ENCODE assay signal across 10 mouse cellular contexts in genomic region chr16:18144201-18144600, GRCm38 (mm10). TPM values are rescaled to one million over a fixed set of nuclear protein-coding genes. Genes with fewer than 3 reads are reported as not detected.
DNase-seq lines count a peak whose midpoint lies in the region; ATAC-seq and TF ChIP-seq lines count a peak whose summit lies in the region.
"Had no signal": no experiment of that assay in that cellular context is flagged by ENCODE, and none has a peak within 500 bp of the region (broad histone marks: within the 10 kb centered on the region; RNA-seq: fewer than 3 reads in every experiment).

No protein-coding gene starts in this region.

- WGBS in heart, embryonic 16.5 days = 24% methylated on average over 8 of the region's 8 CpGs
- WGBS in midbrain, postnatal 0 days = 51% methylated on average over 8 of the region's 8 CpGs

- peaks cover 3% of the 10 kb centered on the region; the same call in 1 of the 2 replicates for H3K27me3 ChIP-seq in heart, embryonic 16.5 days (ENCODE audit: control insufficient read depth, insufficient read depth, low read length)
- H3K27me3 ChIP-seq in midbrain, postnatal 0 days (ENCODE audit: insufficient read depth, low read length) = no peaks in the 10 kb centered on the region
- H3K27me3 ChIP-seq: embryonic facial prominence, embryonic 12.5 days; liver, embryonic 15.5 days had no signal

- no peak overlapping the region; the same call in 1 of the 2 replicates for H3K9ac ChIP-seq in heart, embryonic 16.5 days (ENCODE audit: low read length)
- H3K9ac ChIP-seq in midbrain, postnatal 0 days (replicated peaks; ENCODE audit: low read length, poor library complexity, severe bottlenecking) = no peak overlapping the region
- H3K9ac ChIP-seq: embryonic facial prominence, embryonic 12.5 days; liver, embryonic 15.5 days had no signal

- no peak for DNase-seq in heart, adult 8-10 months (ENCODE audit: low spot score)
- DNase-seq in cerebellum, adult 8-10 months = peak; percentile 76
- DNase-seq in layer of hippocampus, adult 18-20 months (ENCODE audit: low spot score in 2 of 2) = peak; percentile 82 to 93
- DNase-seq in midbrain, postnatal 0 days (ENCODE audit: low spot score) = peak; percentile 79
- DNase-seq in spleen, adult 18-20 months = no peak
- DNase-seq in heart, adult 9 months (ENCODE audit: low spot score in 2 of 2) = no peak

- no peaks in the 10 kb centered on the region for H3K9me3 ChIP-seq in heart, embryonic 16.5 days (replicated peaks; ENCODE audit: control insufficient read depth, low read length)
- no peaks in the 10 kb centered on the region for H3K9me3 ChIP-seq in midbrain, postnatal 0 days (ENCODE audit: low read length)
- H3K9me3 ChIP-seq: embryonic facial prominence, embryonic 12.5 days; liver, embryonic 15.5 days had no signal

- peaks cover 7% of the 10 kb centered on the region for H3K4me1 ChIP-seq in heart, embryonic 16.5 days (ENCODE audit: control insufficient read depth, insufficient read depth, low read length)
- H3K4me1 ChIP-seq in midbrain, postnatal 0 days (ENCODE audit: insufficient read depth, low read length) = peaks cover 14% of the 10 kb centered on the region
- H3K4me1 ChIP-seq: liver, embryonic 15.5 days had no signal

- no peak overlapping the region for H3K27ac ChIP-seq in heart, embryonic 16.5 days (ENCODE audit: low read length)
- H3K27ac ChIP-seq in midbrain, postnatal 0 days (ENCODE audit: low read depth, low read length) = no peak overlapping the region
- H3K27ac ChIP-seq: embryonic facial prominence, embryonic 12.5 days; liver, embryonic 15.5 days had no signal

- peak; percentile 59 for ATAC-seq in heart, embryonic 16.5 days (replicated peaks; ENCODE audit: extremely low read depth, insufficient read depth, low FRiP score)
- ATAC-seq in midbrain, postnatal 0 days (ENCODE audit: low FRiP score) = no peak; the same call in 1 of the 2 replicates
- ATAC-seq in megakaryocyte, adult 5-6 weeks (ENCODE audit: poor library complexity, severe bottlenecking) = no peak

- no peak for TF ChIP-seq CTCF in midbrain, postnatal 0 days (IDR thresholded peaks at IDR 0.05)

- H3K4me3 ChIP-seq in heart, embryonic 16.5 days (ENCODE audit: low read length) = no peak overlapping the region
- no peak overlapping the region for H3K4me3 ChIP-seq in midbrain, postnatal 0 days (ENCODE audit: low read depth, low read length)
- H3K4me3 ChIP-seq: embryonic facial prominence, embryonic 12.5 days; liver, embryonic 15.5 days had no signal

- H3K36me3 ChIP-seq in heart, embryonic 16.5 days (ENCODE audit: control insufficient read depth, insufficient read depth) = no peaks in the 10 kb centered on the region
- no peaks in the 10 kb centered on the region for H3K36me3 ChIP-seq in midbrain, postnatal 0 days (ENCODE audit: insufficient read depth, low read length)
- H3K36me3 ChIP-seq: embryonic facial prominence, embryonic 12.5 days; liver, embryonic 15.5 days had no signal

- H3K4me2 ChIP-seq in heart, embryonic 16.5 days (ENCODE audit: low read depth, low read length) = no peak overlapping the region
- no peak overlapping the region for H3K4me2 ChIP-seq in midbrain, postnatal 0 days (ENCODE audit: low read depth, low read length, poor library complexity, severe bottlenecking)
- H3K4me2 ChIP-seq: embryonic facial prominence, embryonic 12.5 days; liver, embryonic 15.5 days had no signal

RNA-seq across cellular contexts. Expression of gene Rtn4r, which starts 16.8 kb away (rescaled TPM):
- 0.16 and 0.85 TPM in 2 replicates for polyA plus RNA-seq in heart, embryonic 16.5 days (2015; fragmentation: Nextera tagmentation; extraction: Ambion mirVana)
- 1 to 10 TPM; 2.8 to 4.7 (median 3.8) TPM for total RNA-seq in heart, adult 8-10 months (2022)
- 100 to 1,000 TPM; 108 to 117 TPM for total RNA-seq in layer of hippocampus, adult 18-20 months (2021)
- total RNA-seq in midbrain, postnatal 0 days (2014; rRNA removed) = 39.6 and 71.7 TPM in 2 replicates
- polyA plus RNA-seq in midbrain, postnatal 0 days (2015; fragmentation: Nextera tagmentation; extraction: Ambion mirVana) = 32.3 and 36.2 TPM in 2 replicates
- total RNA-seq in megakaryocyte, adult 5-6 weeks (2015) = 0.36 and 0.85 TPM in 2 replicates
- total RNA-seq in megakaryocyte, adult 5-6 weeks (2017) = 0.26 TPM in 1 of 2 replicates, not detected in the other

RNA-seq across cellular contexts. Expression of gene Prodh, which starts 54.2 kb away (rescaled TPM):
- 7.2 and 7.3 TPM in 2 replicates for polyA plus RNA-seq in heart, embryonic 16.5 days (2015; fragmentation: Nextera tagmentation; extraction: Ambion mirVana)
- total RNA-seq in heart, adult 8-10 months (2022) = 10 to 100 TPM; 12.9 to 36.7 (median 16.9) TPM
- 10 to 100 TPM; 41.1 to 45.8 TPM for total RNA-seq in layer of hippocampus, adult 18-20 months (2021)
- 11.1 and 14.8 TPM in 2 replicates for total RNA-seq in midbrain, postnatal 0 days (2014; rRNA removed)
- 5.4 and 6.8 TPM in 2 replicates for polyA plus RNA-seq in midbrain, postnatal 0 days (2015; fragmentation: Nextera tagmentation; extraction: Ambion mirVana)
- total RNA-seq in megakaryocyte, adult 5-6 weeks (2015) = 1.3 and 2.2 TPM in 2 replicates
- total RNA-seq in megakaryocyte, adult 5-6 weeks (2017) = 5.7 and 9.8 TPM in 2 replicates

Comparison
In these comparisons a context has a peak if more than half of its experiments do, and no peak if none do; other contexts are left out.
1. DNase-seq: peak in cerebellum, adult 8-10 months (single experiment), layer of hippocampus, adult 18-20 months (2 of 2) and midbrain, postnatal 0 days (single experiment); none in heart, adult 8-10 months (single experiment), spleen, adult 18-20 months (0 of 2) and heart, adult 9 months (0 of 2).